Mouse (Mus musculus) MEL (cell line): ENCODE results near the gene Pi4ka. TPM values are rescaled to one million over a fixed set of nuclear protein-coding genes. Genes with fewer than 3 reads are reported as not detected.
A peak's percentile ranks its signal among the peaks of the same experiment; 100 is the strongest.

Experiments
- DNase-seq: peaks from one replicate; pipeline ENCODE4 v3.0.0; 2011; ENCODE audit warnings: low read depth, low spot score
- H3K27ac ChIP-seq: 2 replicates; pipeline ENCODE4 v1.5.1; 2012; ENCODE audit warnings: low read depth, mild to moderate bottlenecking, control low read depth, low read length, moderate library complexity; ENCODE audit not compliant: control insufficient read depth
- H3K27me3 ChIP-seq, 2 experiments: fragments of 150-350 bp in 1 of 2; sonication (generic) in 1 of 2; 2 replicates each; pipeline ENCODE4 v1.6.1; 2012; ENCODE audit warnings: low read length in 2 of 2, mild to moderate bottlenecking in 2 of 2, improper control_type of control experiment in 1 of 2, moderate library complexity in 1 of 2; ENCODE audit not compliant: insufficient read depth in 2 of 2, control insufficient read depth in 1 of 2
- H3K36me3 ChIP-seq, 2 experiments: 2 replicates each; pipeline ENCODE4 v1.6.1; 2012 to 2014; ENCODE audit warnings: low read length in 2 of 2, improper control_type of control experiment in 1 of 2, inconsistent platforms in 1 of 2, mild to moderate bottlenecking in 1 of 2; ENCODE audit not compliant: insufficient read depth in 2 of 2, control insufficient read depth in 1 of 2
- H3K4me1 ChIP-seq, 2 experiments: fragments of 150-350 bp in 1 of 2; sonication (generic) in 1 of 2; 2 replicates each; pipeline ENCODE4 v1.6.1; 2012; ENCODE audit warnings: low read length in 2 of 2, improper control_type of control experiment in 1 of 2, mild to moderate bottlenecking in 1 of 2; ENCODE audit not compliant: insufficient read depth in 2 of 2, control insufficient read depth in 1 of 2
- H3K4me3 ChIP-seq, 2 experiments: fragments of 150-350 bp in 1 of 2; sonication (generic) in 1 of 2; 2 replicates each; pipeline ENCODE4 v1.5.1; 2012; ENCODE audit warnings: low read depth in 2 of 2, low read length in 2 of 2, mild to moderate bottlenecking in 2 of 2, moderate library complexity in 2 of 2, control low read depth in 1 of 2, improper control_type of control experiment in 1 of 2; ENCODE audit not compliant: control insufficient read depth in 1 of 2, insufficient read depth in 1 of 2
- H3K79me2 ChIP-seq: 2 replicates; pipeline ENCODE4 v1.6.1; 2012; ENCODE audit warnings: mild to moderate bottlenecking, low read length, moderate library complexity; ENCODE audit not compliant: control insufficient read depth, poor library complexity, insufficient read depth
- H3K9ac ChIP-seq: 2 replicates; pipeline ENCODE4 v1.6.1; 2012; ENCODE audit warnings: low read depth, mild to moderate bottlenecking, control low read depth, low read length, moderate library complexity; ENCODE audit not compliant: control insufficient read depth, poor library complexity, severe bottlenecking
- H3K9me3 ChIP-seq: fragments of 150-350 bp; sonication (generic); replicated peaks from 2 replicates; pipeline ENCODE4 v1.6.1; 2012; ENCODE audit warnings: mild to moderate bottlenecking, low read length, improper control_type of control experiment, moderate library complexity; ENCODE audit not compliant: insufficient read depth
- BHLHE40 ChIP-seq: IDR thresholded peaks from 2 replicates; pipeline ENCODE4 v1.6.1; 2012; ENCODE audit warnings: low read depth, mild to moderate bottlenecking, inconsistent platforms, low read length, improper control_type of control experiment, borderline replicate concordance
- CHD2 ChIP-seq: IDR thresholded peaks from 2 replicates; pipeline ENCODE4 v1.6.1; 2011; ENCODE audit warnings: low read length, improper control_type of control experiment
- CTCF ChIP-seq, 3 experiments: IDR thresholded peaks in 2 of 3; conservative IDR thresholded peaks in 1 of 3; 2 replicates each; pipeline ENCODE4 v1.5.1; 2011 to 2012; ENCODE audit warnings: low read length in 3 of 3, low read depth in 2 of 3, mild to moderate bottlenecking in 2 of 3, improper control_type of control experiment in 1 of 3, inconsistent platforms in 1 of 3, mixed read lengths in 1 of 3, moderate library complexity in 1 of 3; ENCODE audit not compliant: control insufficient read depth in 1 of 3, insufficient read depth in 1 of 3, poor library complexity in 1 of 3, severe bottlenecking in 1 of 3
- GABPA ChIP-seq: IDR thresholded peaks from 2 replicates; pipeline ENCODE4 v1.6.1; 2012; ENCODE audit warnings: low read depth, mild to moderate bottlenecking, inconsistent platforms, low read length, improper control_type of control experiment, moderate library complexity
- GATA1 ChIP-seq: IDR thresholded peaks from 2 replicates; pipeline ENCODE4 v1.6.1; 2011; ENCODE audit warnings: low read depth, low read length, improper control_type of control experiment
- JUND ChIP-seq: IDR thresholded peaks from 2 replicates; pipeline ENCODE4 v1.6.1; 2011; ENCODE audit warnings: low read depth, mild to moderate bottlenecking, improper control_type of control experiment, low read length
- KAT2A ChIP-seq: conservative IDR thresholded peaks from 2 replicates; pipeline ENCODE4 v1.6.1; 2012; ENCODE audit warnings: low read depth, low read length, improper control_type of control experiment, inconsistent platforms
- MYC ChIP-seq: IDR thresholded peaks from 2 replicates; pipeline ENCODE4 v1.6.1; 2011; ENCODE audit warnings: low read depth, mild to moderate bottlenecking, low read length, improper control_type of control experiment, moderate library complexity
- NELFE ChIP-seq: IDR thresholded peaks from 2 replicates; pipeline ENCODE4 v1.6.1; 2011; ENCODE audit warnings: low read depth, low read length, improper control_type of control experiment
- NRF1 ChIP-seq: IDR thresholded peaks from 2 replicates; pipeline ENCODE4 v1.6.1; 2014; ENCODE audit warnings: low read depth, mild to moderate bottlenecking, inconsistent platforms, low read length, improper control_type of control experiment, moderate library complexity; ENCODE audit not compliant: poor library complexity, insufficient read depth, severe bottlenecking
- POLR2AphosphoS2 ChIP-seq: IDR thresholded peaks from 2 replicates; pipeline ENCODE4 v1.6.1; 2011; ENCODE audit warnings: low read length, improper control_type of control experiment
- RCOR1 ChIP-seq: IDR thresholded peaks from 2 replicates; pipeline ENCODE4 v1.6.1; 2012; ENCODE audit warnings: low read depth, mild to moderate bottlenecking, inconsistent platforms, low read length, improper control_type of control experiment
- TCF12 ChIP-seq: IDR thresholded peaks from 2 replicates; pipeline ENCODE4 v1.6.1; 2014; ENCODE audit warnings: low read depth, mild to moderate bottlenecking, inconsistent platforms, low read length, improper control_type of control experiment, moderate library complexity
- USF1 ChIP-seq: IDR thresholded peaks from 2 replicates; pipeline ENCODE4 v1.6.1; 2014; ENCODE audit warnings: low read depth, mild to moderate bottlenecking, inconsistent platforms, low read length, improper control_type of control experiment, moderate library complexity
- ZC3H11A ChIP-seq: IDR thresholded peaks from 2 replicates; pipeline ENCODE4 v1.6.1; 2012; ENCODE audit warnings: low read depth, mild to moderate bottlenecking, inconsistent platforms, low read length, improper control_type of control experiment
- ZNF384 ChIP-seq: IDR thresholded peaks from 2 replicates; pipeline ENCODE4 v1.6.1; 2012; ENCODE audit warnings: low read depth, mild to moderate bottlenecking, inconsistent platforms, low read length, improper control_type of control experiment
- polyA plus RNA-seq, 2 experiments: library from polyadenylated mRNA; stranded (reverse) in 1 of 2; unstranded in 1 of 2; fragments of >175 nt in 1 of 2; fragments of >200 nt in 1 of 2; gene quantifications; 2 replicates each; pipeline versions ENCODE4 v1.2.1 to v1.2.4; 2012; ENCODE audit warnings: low replicate concordance in 2 of 2, low read depth in 1 of 2; ENCODE audit not compliant: insufficient read length in 2 of 2, insufficient read depth in 1 of 2, missing spikeins in 1 of 2
- total RNA-seq: library from RNA; depleted of rRNA; stranded (reverse); fragments of 300-350 nt; gene quantifications from 2 replicates; pipeline ENCODE4 v1.2.3, GENCODE M21; 2012

Gene Pi4ka
- total and polyA plus RNA-seq, 3 experiments = 25.0 to 286 (median 73.1) TPM

DNA sequence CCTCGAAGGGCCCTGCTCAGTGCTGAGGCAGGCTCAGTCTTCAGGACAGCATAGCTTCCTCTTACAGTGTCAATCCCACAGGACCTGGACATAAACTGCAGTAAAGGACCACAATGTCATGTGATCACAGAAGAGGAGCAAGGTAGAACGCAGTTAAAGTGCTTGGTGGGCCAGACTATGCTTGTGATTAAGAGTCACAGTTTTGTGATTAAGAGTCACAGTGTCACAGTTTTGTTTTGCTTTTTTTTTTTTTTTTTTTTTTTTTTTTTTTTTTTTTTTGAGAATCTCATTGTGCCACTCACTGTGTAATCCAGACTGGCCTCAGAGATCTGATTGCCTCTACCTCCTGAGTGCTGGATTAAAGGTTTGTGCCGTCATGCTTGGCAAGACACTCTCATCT, 140.0 kb downstream of the Pi4ka start:
- peaks cover 0 to 12% of the 10 kb centered on the region in 2 experiments; a peak in 2 of 4 replicates for H3K36me3 ChIP-seq

DNA sequence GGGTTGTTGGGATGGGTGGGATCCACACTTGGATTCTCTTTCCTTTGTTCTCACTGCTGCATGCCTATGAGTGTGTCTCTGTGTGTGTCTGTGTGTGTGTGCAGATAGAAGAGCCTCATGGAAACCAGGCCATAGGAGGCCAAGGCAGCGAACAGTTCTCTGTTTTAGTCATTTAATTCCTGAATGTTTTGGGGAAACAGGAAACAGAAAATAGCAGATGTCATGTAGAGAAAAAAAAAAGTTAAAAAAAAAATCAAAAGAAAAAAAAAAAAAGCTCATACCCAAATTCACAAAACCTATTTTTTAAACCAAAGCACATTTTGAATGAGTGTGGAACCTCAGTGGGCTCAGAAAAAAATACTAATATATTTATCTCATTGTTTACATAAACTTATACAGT, 144.8 kb downstream of the Pi4ka start:
- Histone ChIP-seq H3K27ac (no peak overlapping the region), H3K9me3 (no peaks in the 10 kb centered on the region), H3K27me3 (no peaks in the 10 kb centered on the region), H3K36me3 (peaks cover 0 to 1% of the 10 kb centered on the region in 2 experiments; a peak in 2 of 4 replicates), H3K79me2 (no peaks in the 10 kb centered on the region), H3K9ac (no peak overlapping the region), H3K4me3 (no peak overlapping the region), H3K4me1 (no peaks in the 10 kb centered on the region)
- no peak for DNase-seq
- no peak for TF ChIP-seq GABPA
- TF ChIP-seq CHD2 = no peak
- no peak for TF ChIP-seq BHLHE40
- no peak for TF ChIP-seq JUND
- no peak for TF ChIP-seq NRF1
- TF ChIP-seq USF1 = no peak
- TF ChIP-seq NELFE = no peak
- TF ChIP-seq TCF12 = no peak
- TF ChIP-seq GATA1 = no peak
- TF ChIP-seq ZC3H11A = no peak
- TF ChIP-seq RCOR1 = no peak
- TF ChIP-seq CTCF (IDR thresholded peaks at IDR 0.05 in 2 of 3, conservative IDR thresholded peaks at IDR 0.05 in 1 of 3; ENCODE audit: control insufficient read depth in 1 of 3, insufficient read depth in 1 of 3, low read depth in 2 of 3, low read length in 3 of 3, poor library complexity in 1 of 3, severe bottlenecking in 1 of 3) = no peak

More for the DNA sequence above, 140.0 kb downstream of the Pi4ka start:
- no peak overlapping the region for H3K27ac ChIP-seq
- TF ChIP-seq ZNF384 (peak; percentile 85), POLR2AphosphoS2 (no peak), MYC (no peak), KAT2A (no peak), GABPA (no peak)
- H3K9ac ChIP-seq = no peak overlapping the region
- no peaks in the 10 kb centered on the region; the same call in 1 of the 2 replicates for H3K79me2 ChIP-seq
- no peaks in the 10 kb centered on the region for H3K27me3 ChIP-seq
- H3K9me3 ChIP-seq = no peaks in the 10 kb centered on the region
- no peak overlapping the region for H3K4me3 ChIP-seq
- no peak for DNase-seq
- peaks cover 4 to 18% of the 10 kb centered on the region in 2 experiments for H3K4me1 ChIP-seq
